Mouse (Mus musculus): ENCODE measurements around the gene Stpg1. TPM values are rescaled to one million over a fixed set of nuclear protein-coding genes. Genes with fewer than 3 reads are reported as not detected.

Stpg1 gene
- total RNA-seq, 4 experiments from 2014 or later = 0.22 to 0.44 TPM; not detected in 2

DNA sequence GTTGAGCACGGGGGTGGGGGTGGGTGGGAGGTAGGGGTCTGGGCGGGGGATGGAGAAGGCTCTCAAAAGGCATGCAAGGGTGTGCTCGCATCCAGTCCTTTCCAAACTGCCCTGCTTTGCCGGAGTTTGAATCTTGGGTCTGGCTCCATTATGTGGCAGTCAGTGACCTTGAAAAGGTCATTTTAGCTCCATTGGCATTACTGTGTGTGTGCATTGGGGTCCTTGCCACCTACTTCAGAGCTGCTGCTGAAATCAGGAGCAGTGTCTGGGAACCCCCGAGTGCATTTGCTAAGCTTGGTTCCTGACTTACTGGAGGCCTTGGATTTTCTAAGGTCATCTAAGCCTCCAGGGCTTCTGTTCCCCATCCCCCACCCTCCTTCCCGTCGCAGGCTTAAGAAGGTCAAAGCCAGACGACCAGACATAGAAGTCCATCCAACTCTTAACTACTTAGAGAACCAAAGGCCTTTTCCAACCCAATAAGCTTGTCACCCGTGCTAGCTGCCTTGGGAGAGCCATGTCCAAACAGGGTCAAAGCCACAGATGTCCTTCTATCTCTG lies 54.0 kb downstream of the Stpg1 start:
- no peak for DNase-seq (ENCODE audit: low spot score)

DNA sequence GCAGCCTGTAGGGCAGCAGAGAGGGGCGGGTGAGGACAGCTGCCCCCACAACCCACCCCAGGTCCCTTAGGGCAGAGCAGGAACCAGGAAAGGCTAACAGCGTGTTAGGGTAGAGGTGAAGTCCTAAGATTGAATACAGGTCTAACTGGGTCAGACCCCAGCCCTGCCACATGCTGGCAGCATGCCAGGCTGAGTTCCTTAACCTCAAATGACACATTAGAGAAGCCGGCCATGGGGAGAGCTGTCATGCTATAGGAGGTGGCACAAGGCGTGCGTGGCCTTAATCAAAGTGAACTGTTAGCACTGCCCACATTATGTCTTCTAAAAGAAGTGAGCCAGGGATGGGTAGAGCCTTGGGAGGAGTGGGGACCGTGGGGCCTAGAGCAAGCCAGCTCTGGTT lies 54.7 kb downstream of the Stpg1 start:
- DNase-seq (ENCODE audit: low spot score) = no peak

DNA sequence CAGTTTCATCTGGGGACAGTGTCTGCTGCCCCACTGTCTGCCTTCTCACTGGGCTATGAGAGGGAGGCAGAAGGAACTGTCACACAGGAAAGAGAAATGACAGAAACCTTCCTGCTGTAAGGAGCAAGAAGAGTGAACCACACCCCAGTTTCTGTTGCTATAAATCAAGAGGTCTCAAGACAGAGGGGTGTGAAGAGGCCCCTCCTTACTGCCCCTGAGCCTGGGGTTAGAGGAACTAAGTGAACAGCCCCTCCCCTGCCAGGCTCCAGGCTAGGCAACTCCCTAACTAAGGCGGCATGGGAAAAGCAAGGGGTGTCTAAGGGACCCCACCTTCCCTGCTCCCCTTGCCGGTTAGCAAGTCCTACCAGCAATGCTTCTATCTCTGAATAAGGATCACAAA lies 69.2 kb downstream of the Stpg1 start:
- no peak for DNase-seq (ENCODE audit: low spot score)

DNA sequence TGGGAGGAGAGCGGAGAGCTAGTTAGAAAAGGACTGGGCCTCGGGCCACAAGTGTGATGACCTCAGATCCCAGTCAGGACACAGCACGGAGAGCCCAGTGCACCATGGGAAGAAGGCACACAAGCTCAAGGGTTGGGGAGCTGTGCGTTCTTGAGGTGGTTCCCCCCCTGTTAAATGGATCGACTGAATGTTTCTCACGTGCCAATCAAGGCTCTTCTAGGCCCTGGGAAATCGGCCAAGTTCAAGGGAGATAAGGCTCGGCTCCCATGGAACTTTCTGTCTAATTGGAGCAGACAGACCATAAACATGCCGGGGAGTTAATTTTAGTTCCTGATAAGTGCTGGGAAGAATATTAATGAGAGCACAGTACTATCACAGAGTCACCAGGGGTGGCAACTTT lies 70.8 kb downstream of the Stpg1 start:
- peak; percentile 81 for DNase-seq (ENCODE audit: low spot score)

DNA sequence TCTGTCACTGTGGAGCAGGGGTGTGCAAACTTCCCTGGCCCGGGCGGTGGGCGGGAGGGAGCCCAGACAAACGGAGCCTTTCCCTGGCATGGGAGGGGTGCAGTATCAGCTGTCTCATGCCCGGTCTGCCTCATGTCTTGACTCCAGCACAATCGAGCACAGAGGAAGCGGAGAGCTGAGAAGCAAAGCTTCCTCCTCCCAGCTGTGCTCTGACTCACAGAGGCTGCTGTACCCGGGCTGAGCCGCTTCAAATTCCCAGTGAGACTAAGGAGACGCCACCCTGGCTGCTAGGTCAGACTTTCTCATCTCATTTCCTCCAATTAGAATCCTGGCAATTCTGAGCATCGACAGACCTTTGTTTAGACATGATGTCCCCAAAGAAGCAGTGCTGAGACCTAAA lies 72.5 kb downstream of the Stpg1 start:
- no peak for DNase-seq (ENCODE audit: low spot score)

DNA sequence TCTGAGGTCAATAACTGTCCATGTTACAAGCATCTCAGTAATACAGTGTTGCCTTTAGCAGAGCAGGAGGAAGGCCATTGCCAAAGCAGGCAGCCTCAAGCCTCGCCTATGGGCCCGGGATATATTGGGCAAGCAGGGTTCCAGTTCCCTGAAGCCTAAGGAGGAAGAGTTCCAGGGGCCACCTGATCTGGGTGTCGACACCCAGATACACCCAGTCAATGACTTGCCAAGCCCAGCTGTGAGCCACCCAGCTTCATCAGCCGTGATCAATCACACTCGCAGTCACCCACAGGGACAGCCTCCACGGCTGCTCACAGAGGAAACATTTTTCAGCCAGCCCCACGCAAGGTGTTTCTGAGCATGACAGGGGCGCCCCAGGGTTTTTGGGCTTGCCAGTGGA lies 72.9 kb downstream of the Stpg1 start:
- DNase-seq (ENCODE audit: low spot score) = no peak

DNA sequence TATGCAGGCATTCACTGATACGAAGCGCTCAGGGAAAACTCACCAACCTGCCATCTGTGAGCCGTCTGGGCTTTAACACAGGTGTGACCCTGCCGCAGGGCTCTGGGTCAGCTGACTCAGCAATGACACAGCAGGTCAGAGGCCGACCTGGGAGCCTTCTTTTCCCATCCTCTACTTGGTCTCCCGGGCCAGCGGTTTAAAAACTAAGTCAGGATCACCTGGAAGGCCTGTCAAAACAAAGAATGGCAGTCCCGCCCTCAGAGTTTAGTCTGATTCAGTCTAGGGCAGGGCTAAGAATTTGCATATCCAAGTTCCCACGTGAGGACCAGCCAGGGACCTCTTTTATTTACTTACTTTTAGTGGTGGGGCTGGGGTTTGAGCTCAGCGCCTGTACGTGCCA lies 74.6 kb downstream of the Stpg1 start:
- no peak for DNase-seq (ENCODE audit: low spot score)

DNA sequence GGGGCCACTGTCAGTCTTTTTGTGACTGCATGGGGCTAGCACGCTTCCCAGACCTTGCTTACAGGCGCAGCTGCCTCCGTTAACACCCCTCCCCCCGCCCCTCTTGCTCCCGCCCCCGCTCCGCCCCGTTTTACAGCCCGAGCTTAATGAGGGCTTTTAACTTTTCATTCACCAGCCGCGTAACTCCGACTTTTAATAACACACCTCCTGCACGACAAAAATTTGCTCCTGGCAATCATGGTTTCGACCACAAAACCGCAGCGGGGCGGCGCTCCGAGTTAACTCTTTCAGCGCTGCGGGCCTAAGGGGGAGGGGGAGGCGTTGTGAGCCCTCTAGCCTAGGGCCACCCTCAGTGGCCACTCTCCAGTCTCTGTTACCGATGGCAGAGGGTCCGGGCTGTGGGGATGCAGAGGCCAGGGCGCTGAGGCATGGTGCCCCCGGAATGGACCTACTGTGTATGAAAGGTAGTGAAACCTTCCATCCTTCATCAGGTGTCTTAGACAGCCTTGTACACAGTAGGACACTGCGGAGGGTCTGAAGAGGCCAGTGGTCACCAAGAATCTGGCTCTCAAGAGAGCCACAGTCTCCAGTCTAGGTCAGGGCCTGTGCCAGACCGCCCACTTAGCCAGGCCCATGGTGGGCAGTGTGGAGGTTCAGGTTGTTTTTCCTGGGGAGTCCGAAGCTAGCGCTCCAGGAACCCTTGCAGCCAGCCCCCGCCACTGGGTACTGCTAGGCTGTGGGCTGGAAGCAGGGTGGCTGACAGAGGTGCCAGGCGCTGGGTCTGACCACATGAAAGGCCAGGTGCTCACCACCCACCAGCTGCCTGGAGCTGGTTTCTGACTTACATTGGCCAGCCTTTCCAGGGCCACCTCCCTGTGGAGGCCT lies 75.8 kb downstream of the Stpg1 start:
- DNase-seq (ENCODE audit: low spot score) = no peak

DNA sequence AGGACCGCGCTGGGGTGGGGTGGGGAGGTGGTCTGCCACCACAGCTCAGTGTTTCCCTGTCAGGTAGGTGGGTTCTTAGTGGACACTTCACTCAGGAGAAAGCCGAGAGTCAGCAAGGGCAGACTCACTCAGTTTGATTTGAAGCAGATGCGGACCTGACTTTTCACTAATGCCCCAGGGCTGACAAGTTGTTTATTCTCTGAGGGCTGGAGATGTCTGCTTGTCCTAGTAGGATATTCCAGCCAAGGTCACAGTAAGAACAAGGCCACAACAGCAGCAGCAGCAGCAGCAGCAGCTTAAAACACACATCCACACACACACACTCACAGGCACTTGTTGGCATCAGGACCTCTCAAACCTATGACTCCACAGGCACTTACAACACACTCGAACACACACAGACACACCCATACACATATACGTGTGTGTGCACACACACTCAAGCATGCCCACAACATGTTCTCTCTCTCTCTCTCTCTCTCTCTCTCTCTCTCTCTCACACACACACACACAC lies 76.5 kb downstream of the Stpg1 start:
- no peak for DNase-seq (ENCODE audit: low spot score)

DNA sequence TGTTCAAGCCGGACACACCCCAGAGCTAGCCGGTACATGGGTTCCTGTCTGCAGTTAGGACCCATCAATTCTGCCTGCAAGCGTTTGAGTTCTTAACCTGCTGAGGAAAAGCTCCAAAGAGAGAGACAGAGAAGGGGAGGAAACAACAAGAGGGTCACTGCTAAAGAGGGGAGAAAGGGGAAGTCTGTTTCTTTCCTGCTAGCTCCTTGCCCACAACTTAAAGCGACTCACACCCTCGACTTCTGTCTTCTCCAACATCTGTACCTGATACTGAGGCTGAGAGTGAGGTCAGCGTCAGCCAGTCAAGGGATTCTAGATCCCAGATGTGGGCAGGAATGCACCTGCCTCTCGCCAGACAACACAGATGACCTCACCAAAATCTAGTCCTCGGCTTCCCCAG lies 77.7 kb downstream of the Stpg1 start:
- no peak for DNase-seq (ENCODE audit: low spot score)

DNA sequence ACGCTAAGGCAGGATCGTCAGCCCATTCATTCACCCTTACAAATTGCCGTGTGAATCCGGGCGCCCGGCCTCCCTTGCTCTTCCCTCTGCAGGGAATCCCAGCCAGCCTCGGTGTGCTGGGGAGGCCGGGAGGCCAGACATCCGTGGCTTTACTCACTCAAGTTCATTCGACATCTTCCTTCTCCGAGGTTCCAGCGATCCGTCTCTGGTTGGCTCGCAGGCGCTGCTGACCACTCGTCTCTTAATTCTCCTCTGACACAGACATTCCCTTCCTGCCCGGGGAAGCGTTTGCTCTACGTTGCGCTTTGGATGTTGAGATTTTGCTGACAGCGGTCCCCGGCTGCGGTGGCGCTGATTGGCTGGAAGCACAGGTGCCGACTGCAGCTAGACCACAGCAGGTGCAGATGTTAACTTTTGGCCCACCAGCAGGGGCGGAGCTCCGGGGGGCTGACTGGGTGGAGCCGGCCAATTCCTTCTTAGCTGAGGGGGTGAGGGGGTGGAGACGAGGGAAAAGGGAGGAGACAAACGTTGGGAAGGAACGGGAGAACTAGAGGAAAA lies 78.7 kb downstream of the Stpg1 start, which contains the start of gene Grhl3:
Grhl3 (minus strand) TSS at position 380 of the 558 bp plus-strand sequence.
- DNase-seq (ENCODE audit: low spot score) = no peak

DNA sequence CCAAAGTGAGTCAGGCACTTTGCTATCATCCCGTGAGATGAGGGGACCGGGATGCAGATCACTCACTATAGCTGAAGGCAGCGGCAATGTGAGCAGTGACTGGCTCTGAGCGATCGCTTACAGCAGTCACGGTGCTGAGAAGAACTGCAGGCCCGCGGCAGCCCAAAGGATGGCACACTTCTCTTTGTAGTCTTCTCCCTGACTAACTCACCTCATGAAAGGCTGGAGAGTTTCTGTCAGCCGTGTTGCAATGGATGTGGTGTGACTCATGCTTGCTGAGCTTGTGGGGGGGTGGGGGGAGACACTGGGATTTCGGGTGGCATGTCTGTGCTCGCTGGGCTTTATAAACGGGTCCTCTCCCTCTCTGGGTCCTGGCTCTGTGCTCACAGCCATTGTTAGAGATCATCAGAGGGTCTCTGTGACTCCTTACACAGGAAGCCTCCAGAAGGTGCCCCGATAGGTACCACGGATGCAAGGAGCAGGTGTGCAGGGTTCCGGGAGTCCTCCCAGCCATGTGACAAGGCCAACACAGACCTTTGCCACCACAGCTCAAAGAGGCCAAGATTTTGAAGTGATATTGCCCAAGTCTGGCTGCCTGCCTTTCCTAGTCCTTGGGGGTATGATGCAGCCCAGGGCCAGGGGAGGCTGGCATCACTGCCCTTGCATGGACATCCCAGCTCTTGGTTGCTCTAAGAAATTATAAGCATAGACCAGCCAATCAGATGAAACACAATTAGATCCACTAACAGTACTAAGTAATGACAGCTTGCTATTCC lies 81.0 kb downstream of the Stpg1 start:
- no peak for DNase-seq (ENCODE audit: low spot score)

DNA sequence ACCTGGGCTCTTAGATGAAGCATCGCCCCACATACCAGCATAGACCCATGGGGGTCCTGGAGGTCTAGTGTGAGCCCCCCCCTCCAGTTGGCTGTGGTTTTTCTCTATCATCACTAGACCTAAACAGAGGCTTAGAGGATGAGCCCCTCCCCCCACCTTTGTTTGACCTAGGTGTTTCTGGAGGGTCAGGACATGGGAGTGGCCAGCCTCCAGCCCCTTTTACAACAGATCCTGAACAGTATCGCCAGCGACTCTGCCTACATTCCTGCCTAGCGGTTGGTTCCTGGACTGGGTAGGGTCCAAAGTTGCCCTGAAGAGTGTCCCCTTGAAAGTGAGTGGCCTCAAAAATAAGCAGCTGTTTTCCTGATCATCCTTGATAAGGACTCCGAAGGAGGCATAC lies 83.9 kb downstream of the Stpg1 start:
- DNase-seq (ENCODE audit: low spot score) = no peak

DNA sequence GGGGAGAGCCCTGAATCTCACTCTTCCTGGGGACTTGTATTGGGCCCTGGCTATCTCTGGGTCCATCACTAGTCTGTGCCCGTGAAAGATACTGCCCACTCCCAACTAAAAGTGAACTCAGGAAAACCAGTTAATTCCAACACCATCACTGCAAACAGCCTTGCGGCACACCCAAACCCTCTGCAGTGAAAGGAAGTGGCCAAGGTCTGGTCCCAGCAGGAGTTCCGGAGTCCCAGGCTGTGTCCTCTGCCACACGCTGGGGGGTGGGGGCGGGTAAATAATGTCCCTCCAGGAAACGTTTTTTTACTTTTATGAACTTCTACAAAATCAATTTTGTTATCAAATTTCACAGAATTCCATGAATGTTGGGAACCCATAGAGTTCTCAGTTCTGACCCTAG lies 85.1 kb downstream of the Stpg1 start:
- DNase-seq (ENCODE audit: low spot score) = no peak

DNA sequence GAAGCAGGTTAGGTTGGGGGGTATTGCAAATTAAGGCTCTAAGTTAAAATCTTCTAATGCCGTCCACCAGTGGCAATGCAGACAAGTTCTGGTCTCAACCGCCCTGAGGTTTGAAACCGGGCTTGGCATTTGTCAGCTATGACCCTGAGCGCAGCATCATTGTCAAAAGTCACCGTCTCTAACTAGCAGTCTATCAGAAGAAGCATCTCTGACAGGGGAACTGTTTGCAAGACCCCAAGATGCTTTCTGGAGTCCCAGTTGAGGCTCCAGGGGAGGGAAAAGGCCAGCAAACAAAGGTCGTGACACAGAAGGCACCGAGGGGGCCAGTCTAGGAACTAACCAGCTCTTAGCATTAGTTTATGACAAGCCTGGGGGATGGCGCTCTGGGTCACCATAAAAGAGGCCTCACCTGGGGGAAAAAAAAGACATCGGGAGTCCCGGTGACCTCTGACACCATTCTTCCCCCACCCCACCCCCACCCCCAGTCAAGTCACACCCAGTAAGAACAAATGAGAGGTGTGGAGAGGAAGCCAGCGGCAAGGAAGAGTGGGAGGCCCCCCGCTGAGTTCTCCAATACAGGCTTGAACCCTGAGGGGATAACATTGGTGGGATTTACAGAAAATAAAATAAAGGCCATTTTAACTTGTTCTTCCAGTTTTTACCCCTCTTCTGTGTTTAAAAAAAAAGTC lies 86.8 kb downstream of the Stpg1 start:
- no peak for DNase-seq (ENCODE audit: low spot score)

DNA sequence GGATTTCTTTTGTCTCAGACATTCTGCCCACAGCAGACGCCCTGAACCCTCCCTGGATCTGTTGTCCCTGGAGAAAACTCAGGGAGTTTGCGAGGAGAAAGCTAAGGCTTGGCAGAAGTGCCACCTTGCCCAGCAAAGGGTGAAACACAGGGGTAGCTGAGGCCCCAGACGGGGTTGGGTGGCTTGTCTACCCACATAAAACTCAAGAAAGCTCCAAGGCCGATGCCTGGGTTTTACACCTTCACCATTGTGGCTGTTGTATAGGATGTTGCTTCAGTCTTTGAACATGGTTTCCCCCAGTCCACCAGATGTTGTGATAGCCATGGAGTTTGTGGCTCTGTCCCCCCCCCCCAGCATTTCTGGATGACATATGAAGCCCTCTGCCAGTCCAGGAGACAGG lies 90.2 kb downstream of the Stpg1 start:
- DNase-seq (ENCODE audit: low spot score) = no peak

Small RNA genes within 50 kb of the gene (microRNA-seq; reads per million reads assigned to microRNA genes)
- gene Gm25317 = not detected

Other genes with a start within 250 kb of the Stpg1 start
- 100 to 1,000 TPM; 236 to 258 (median 249) TPM for gene Clic4, start 222.0 kb upstream of the Stpg1 start, total RNA-seq (2022)
- 10 to 100 TPM; 47.4 to 70.9 (median 55.8) TPM for gene Srrm1, start 141.5 kb upstream of the Stpg1 start, total RNA-seq (2022)
- not detected for gene Ncmap, start 96.6 kb upstream of the Stpg1 start, total RNA-seq (2022)
- 10 to 100 TPM in 1 of 4 experiments, 1 to 10 TPM in 3; 9.4 to 12.9 (median 9.6) TPM for gene Rcan3, start 60.9 kb upstream of the Stpg1 start, total RNA-seq (2022)
- 10 to 100 TPM; 42.2 to 55.4 (median 44.1) TPM for gene Nipal3, start 248 bp downstream of the Stpg1 start, total RNA-seq (2022)
- gene Grhl3, start 78.8 kb downstream of the Stpg1 start, total RNA-seq (2022) = not detected
- 1 to 10 TPM; 2.0 to 3.3 (median 2.6) TPM for gene Ifnlr1, start 191.5 kb downstream of the Stpg1 start, total RNA-seq (2022)
- gene Il22ra1, start 233.4 kb downstream of the Stpg1 start, total RNA-seq (2022) = under 1 TPM; 0.35 to 0.59 (median 0.39) TPM

Data from heart, adult 8-10 months (tissue).